Mouse (Mus musculus): ENCODE results near the gene Mark1. TPM values are rescaled to one million over a fixed set of nuclear protein-coding genes. Genes with fewer than 3 reads are reported as not detected.
A peak's percentile ranks its signal among the peaks of the same experiment; 100 is the strongest.

Mark1 gene
- polyA plus RNA-seq, 1 experiment from 2014 or later = 3.0 TPM

DNA sequence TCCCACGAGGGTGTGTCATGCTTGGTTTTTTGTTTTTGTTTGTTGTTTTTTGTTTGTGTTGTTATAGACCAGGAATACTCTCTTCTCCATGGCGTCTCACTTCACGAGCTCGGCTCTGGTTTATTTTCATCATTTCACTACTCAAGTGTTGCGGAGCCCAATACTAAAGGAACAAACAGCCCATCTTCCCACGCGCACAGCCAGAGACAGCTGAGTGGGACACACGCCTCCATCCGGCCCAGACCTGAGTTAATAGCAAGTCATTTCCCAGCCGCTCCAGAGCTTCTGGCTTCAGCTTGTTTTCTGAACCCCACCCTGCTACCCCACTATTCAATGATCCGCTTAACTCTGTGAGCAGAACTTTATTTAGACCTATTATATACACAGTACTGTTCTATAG lies 48.3 kb downstream of the Mark1 start:
- WGBS = 94% methylated on average over 11 of the region's 11 CpGs
- Histone ChIP-seq H3K27me3 (ENCODE audit: low read depth, poor library complexity, severe bottlenecking) (no peaks in the 10 kb centered on the region), H3K4me1 (peaks cover 7% of the 10 kb centered on the region; the same call in 1 of the 2 replicates), H3K36me3 (0 out of 2 replicates have a peak, but pooled peaks cover under 1% of the 10 kb centered on the region), H3K4me3 (no peak overlapping the region), H3K9me3 (replicated peaks) (peaks cover 3% of the 10 kb centered on the region; the same call in 1 of the 2 replicates), H3K27ac (replicated peaks) (no peak overlapping the region)
- DNase-seq (ENCODE audit: low spot score) = no peak

DNA sequence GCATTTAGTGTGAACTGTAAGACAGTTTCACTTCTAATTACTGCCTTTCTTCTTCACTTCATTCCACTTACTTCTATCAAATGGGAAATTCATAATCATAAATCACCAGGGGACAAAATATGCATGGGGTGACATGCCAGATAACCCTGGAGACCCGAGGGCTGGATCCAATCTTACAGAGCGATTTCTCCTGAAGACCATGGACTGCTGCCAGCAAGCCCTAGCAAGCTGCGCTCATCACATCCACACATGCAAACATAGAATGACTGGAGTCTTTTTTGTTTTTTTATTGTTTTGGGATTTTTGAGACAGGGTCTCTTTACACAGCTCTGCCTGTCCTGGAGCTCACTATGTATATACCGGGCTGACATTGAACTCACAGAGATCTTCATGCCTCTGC lies 61.3 kb downstream of the Mark1 start:
- Histone ChIP-seq H3K4me1 (no peaks in the 10 kb centered on the region), H3K27ac (replicated peaks) (no peak overlapping the region), H3K4me3 (no peak overlapping the region), H3K27me3 (ENCODE audit: low read depth, poor library complexity, severe bottlenecking) (no peaks in the 10 kb centered on the region), H3K9me3 (replicated peaks) (no peaks in the 10 kb centered on the region), H3K36me3 (peaks cover 16% of the 10 kb centered on the region)
- DNase-seq (ENCODE audit: low spot score) = no peak
- 96% methylated on average over 4 of the region's 4 CpGs for WGBS

DNA sequence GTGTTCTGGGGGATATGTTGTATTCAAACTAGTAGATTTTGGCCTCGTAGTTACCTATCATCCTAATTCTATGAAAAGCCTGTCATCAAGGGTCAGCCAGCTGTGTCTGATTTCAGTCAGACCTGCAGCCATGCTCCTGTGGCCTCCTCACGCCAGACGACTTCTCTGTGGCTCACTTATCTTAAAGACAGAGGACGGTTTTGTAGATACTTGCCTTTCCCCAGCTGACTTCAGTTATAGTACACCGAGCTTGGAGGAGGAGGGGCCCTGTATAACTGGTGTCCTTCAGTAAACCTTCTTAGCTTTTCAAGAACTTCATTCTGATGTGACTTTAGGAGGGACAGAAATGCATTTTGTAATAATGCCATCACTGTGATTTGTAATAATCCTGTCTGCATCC lies 63.4 kb downstream of the Mark1 start:
- no peak for DNase-seq (ENCODE audit: low spot score)
- no peak overlapping the region for H3K27ac ChIP-seq (replicated peaks)
- WGBS = 87% methylated on average over 5 of the region's 5 CpGs
- no peaks in the 10 kb centered on the region for H3K9me3 ChIP-seq (replicated peaks)
- H3K27me3 ChIP-seq (ENCODE audit: low read depth, poor library complexity, severe bottlenecking) = no peaks in the 10 kb centered on the region
- H3K4me3 ChIP-seq = no peak overlapping the region
- peaks cover 16% of the 10 kb centered on the region for H3K36me3 ChIP-seq
- no peaks in the 10 kb centered on the region for H3K4me1 ChIP-seq

DNA sequence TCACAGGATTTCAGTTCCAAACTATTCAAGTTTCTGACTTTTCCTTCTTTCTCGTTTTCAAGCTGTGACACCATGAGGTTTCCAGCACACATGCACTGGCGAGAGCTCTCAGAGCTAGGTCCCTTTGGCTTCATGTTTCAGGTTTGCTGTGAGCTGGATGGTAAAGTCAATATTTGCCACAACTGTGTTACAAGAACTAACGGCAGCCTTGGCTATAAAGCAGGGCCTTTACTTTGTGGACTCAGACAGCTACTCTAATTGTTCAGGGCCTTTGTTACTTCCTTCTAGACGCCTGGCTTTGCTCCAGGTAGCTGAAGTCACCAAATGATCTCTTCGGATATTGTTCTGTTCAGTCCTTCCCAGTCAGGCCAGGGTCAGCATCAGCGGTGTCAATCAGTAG lies 63.9 kb downstream of the Mark1 start:
- Histone ChIP-seq H3K4me1 (no peaks in the 10 kb centered on the region), H3K27ac (replicated peaks) (no peak overlapping the region), H3K9me3 (replicated peaks) (no peaks in the 10 kb centered on the region), H3K27me3 (ENCODE audit: low read depth, poor library complexity, severe bottlenecking) (no peaks in the 10 kb centered on the region), H3K36me3 (peaks cover 16% of the 10 kb centered on the region), H3K4me3 (no peak overlapping the region)
- DNase-seq (ENCODE audit: low spot score) = no peak
- 85% methylated on average over 6 of the region's 6 CpGs for WGBS

DNA sequence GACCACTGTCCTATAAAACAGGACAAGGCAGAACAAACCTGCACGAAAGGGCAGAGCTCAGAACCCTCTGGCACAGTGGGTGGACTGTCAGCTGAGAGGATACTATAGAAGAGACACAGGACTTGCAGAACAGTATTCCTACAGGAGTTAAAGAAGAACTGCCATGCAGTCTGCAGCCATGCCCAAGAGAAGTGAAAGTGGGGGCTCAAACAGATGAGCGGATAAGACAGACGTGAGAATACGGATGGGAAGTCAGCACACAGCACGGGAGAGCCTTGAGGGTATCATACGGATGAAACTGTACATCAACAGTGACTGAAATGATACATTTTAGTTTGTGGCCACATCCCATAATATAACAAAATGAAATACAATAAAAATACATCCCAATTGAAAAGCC lies 68.3 kb downstream of the Mark1 start:
- WGBS = 93% methylated on average over 6 of the region's 6 CpGs
- Histone ChIP-seq H3K4me1 (no peaks in the 10 kb centered on the region), H3K4me3 (no peak overlapping the region), H3K36me3 (peaks cover 32% of the 10 kb centered on the region), H3K9me3 (replicated peaks) (no peaks in the 10 kb centered on the region), H3K27ac (replicated peaks) (no peak overlapping the region), H3K27me3 (ENCODE audit: low read depth, poor library complexity, severe bottlenecking) (no peaks in the 10 kb centered on the region)
- DNase-seq (ENCODE audit: low spot score) = no peak

DNA sequence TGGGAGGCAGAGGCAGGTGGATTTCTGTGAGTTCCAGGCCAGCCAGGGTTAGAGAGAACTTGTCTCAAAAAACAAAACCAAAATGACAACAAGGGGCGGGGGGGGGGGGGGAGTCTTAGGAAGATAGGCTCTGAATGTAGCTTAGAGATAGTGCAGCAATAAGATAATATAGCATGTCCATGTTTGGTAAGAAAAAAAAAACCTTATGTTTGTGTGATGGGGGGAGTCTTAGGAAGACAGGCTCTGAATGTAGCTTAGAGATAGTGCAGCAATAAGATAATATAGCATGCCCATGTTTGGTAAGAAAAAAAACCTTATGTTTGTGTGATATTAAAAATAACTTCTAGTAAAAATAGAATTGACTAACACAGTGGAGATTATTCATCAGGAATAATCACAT lies 71.0 kb downstream of the Mark1 start:
- DNase-seq (ENCODE audit: low spot score) = no peak
- Histone ChIP-seq H3K36me3 (peaks cover 33% of the 10 kb centered on the region), H3K27ac (replicated peaks) (no peak overlapping the region), H3K4me1 (no peaks in the 10 kb centered on the region), H3K27me3 (ENCODE audit: low read depth, poor library complexity, severe bottlenecking) (no peaks in the 10 kb centered on the region), H3K9me3 (replicated peaks) (no peaks in the 10 kb centered on the region), H3K4me3 (no peak overlapping the region)
- WGBS = 77% methylated on average over 1 of the region's 1 CpGs

DNA sequence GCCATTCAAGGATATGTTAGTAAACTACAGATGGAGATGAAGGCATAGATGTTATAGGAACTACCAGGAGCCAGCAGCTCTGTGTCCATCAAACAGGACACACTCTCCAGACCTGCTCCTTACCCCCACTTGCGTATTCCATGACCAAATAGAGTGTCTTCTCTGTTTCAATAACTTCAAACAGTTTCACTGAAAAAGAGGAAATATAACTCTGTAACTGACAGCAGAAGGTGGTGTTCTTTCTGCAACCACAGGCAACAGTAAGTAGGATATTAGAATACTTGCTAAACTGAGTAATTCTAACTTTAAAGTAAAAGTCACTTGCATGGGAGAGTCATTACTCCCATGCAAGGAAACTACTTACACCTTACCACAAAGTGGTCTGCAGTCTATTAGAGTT lies 71.5 kb downstream of the Mark1 start:
- no peak overlapping the region for H3K27ac ChIP-seq (replicated peaks)
- no peaks in the 10 kb centered on the region for H3K9me3 ChIP-seq (replicated peaks)
- H3K36me3 ChIP-seq = peaks cover 37% of the 10 kb centered on the region
- no peaks in the 10 kb centered on the region for H3K4me1 ChIP-seq
- H3K4me3 ChIP-seq = no peak overlapping the region
- no peak for DNase-seq (ENCODE audit: low spot score)
- H3K27me3 ChIP-seq (ENCODE audit: low read depth, poor library complexity, severe bottlenecking) = no peaks in the 10 kb centered on the region
- WGBS = 94% methylated on average over 1 of the region's 1 CpGs

DNA sequence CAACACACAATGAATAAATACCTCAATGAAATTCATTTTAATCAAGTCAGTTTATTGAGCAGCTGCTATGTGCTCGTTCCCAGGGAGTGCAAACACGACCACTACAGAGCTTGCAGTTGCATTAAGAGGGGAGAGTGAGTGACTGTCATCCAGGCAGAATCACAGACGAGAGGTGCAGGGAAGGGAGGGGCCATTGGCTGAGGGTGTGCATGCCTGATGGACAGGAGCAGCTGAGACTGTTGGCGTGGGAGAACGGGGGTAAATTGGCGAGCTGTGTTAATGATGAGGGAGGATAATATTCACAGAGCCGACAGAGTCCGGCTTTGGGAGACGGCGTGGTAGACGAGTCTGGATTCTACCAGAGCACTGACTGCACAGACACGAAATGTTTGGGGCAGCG lies 76.5 kb downstream of the Mark1 start:
- Histone ChIP-seq H3K27ac (replicated peaks) (no peak overlapping the region), H3K9me3 (replicated peaks) (no peaks in the 10 kb centered on the region), H3K4me3 (no peak overlapping the region), H3K4me1 (0 out of 2 replicates have a peak, but pooled peaks cover 2% of the 10 kb centered on the region), H3K27me3 (ENCODE audit: low read depth, poor library complexity, severe bottlenecking) (no peaks in the 10 kb centered on the region), H3K36me3 (peaks cover 58% of the 10 kb centered on the region)
- 92% methylated on average over 13 of the region's 13 CpGs for WGBS
- no peak for DNase-seq (ENCODE audit: low spot score)

DNA sequence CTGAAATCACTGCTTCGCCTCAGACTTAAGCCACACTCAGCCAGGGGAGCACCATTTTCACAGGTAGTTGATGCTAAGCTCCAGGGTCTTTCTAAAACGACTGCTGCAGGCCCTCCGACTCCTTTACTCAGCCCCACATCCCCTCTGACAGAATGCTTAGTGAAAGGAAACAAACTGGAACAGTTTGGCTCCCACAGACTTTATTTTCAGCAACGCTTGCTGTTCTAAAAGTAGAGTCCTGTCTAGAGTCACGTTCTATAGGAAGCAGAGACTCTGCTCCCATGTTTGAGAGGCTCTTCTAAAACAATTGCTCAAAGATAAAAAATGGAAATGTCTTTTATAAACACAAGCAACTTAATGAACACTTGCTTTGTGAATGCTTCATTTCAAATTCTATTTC lies 79.3 kb downstream of the Mark1 start:
- Histone ChIP-seq H3K27ac (replicated peaks) (no peak overlapping the region), H3K4me3 (no peak overlapping the region), H3K27me3 (ENCODE audit: low read depth, poor library complexity, severe bottlenecking) (no peaks in the 10 kb centered on the region), H3K4me1 (0 out of 2 replicates have a peak, but pooled peaks cover 6% of the 10 kb centered on the region), H3K9me3 (replicated peaks) (no peaks in the 10 kb centered on the region), H3K36me3 (peaks cover 59% of the 10 kb centered on the region)
- WGBS = 86% methylated on average over 5 of the region's 5 CpGs
- no peak for DNase-seq (ENCODE audit: low spot score)

DNA sequence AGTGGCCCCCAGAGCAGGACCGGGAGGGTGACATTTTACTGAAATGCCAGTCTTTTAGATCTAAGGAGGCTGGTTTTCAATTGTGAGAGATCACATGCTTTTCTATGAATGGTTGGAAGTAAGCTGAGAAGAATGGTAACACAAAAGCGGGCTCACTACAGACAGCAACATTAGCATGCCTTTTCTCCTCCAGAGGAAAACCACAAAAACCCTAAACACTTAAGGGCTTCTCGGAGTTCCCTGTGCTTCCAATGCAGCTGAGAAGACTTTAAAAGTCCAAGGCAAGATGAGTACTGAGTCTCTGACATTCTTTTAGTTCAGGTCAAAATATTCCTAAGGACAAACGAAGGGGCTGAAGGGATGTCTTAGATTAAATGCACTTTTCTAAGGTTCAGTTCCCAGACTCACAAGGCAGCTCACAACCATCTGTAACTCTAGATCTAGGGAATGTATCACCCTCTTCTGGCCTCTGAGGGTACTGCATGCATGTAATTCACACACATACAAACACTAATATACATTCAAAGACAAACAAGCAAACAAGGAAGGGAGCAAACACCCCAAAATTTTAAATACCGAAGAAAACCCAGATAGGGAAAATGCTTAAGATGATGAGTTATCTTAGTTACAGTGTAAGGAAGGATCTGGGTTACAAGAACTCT lies 81.0 kb downstream of the Mark1 start:
- peak; percentile 22 for DNase-seq (ENCODE audit: low spot score)
- H3K4me3 ChIP-seq = no peak overlapping the region
- H3K27me3 ChIP-seq (ENCODE audit: low read depth, poor library complexity, severe bottlenecking) = no peaks in the 10 kb centered on the region
- H3K4me1 ChIP-seq = 0 out of 2 replicates have a peak, but pooled peaks cover 6% of the 10 kb centered on the region
- peaks cover 60% of the 10 kb centered on the region for H3K36me3 ChIP-seq
- 80% methylated on average over 5 of the region's 5 CpGs for WGBS
- H3K9me3 ChIP-seq (replicated peaks) = no peaks in the 10 kb centered on the region
- no peak overlapping the region for H3K27ac ChIP-seq (replicated peaks)

DNA sequence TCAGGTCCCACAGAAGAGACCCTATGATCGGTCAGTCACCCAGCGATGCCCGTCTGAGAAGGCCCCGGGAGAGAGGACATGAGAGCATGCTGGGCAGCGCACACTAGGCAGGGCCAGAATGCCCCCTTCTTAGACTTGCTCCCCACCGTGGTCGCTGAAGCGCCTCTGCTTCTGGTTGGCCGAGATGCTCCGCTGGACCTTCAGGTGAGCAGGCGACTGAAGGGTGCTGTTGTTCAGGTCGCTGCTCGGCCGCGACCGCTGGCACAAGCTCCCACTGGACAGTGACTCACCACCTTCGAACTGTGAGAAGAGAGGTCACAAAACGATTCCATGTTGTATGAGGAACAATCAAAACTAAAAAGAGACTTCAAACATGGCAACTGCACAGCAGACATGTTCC lies 87.0 kb downstream of the Mark1 start:
- no peaks in the 10 kb centered on the region for H3K4me1 ChIP-seq
- no peak overlapping the region for H3K27ac ChIP-seq (replicated peaks)
- H3K27me3 ChIP-seq (ENCODE audit: low read depth, poor library complexity, severe bottlenecking) = no peaks in the 10 kb centered on the region
- H3K36me3 ChIP-seq = peaks cover 86% of the 10 kb centered on the region
- 95% methylated on average over 18 of the region's 18 CpGs for WGBS
- no peaks in the 10 kb centered on the region for H3K9me3 ChIP-seq (replicated peaks)
- no peak for DNase-seq (ENCODE audit: low spot score)
- H3K4me3 ChIP-seq = no peak overlapping the region

DNA sequence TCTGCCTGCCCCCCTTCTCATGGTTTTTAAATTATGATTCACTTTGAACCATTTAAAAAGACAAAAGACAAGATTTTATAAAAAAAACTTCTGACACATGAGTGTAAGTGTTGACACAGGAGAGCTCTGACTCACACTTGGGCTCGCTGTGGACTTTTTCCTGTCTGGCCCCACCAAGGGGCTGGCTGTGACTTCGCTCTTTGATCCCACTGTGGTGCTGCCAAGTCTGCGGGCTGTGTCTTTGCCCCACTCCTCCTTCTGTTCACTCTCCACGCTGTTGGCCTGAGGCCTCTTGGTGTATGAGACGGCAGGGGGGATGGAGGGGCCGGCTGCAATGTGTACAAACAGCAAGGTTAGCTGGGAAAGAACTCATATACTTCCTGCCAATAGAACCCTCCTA lies 87.5 kb downstream of the Mark1 start:
- Histone ChIP-seq H3K9me3 (replicated peaks) (no peaks in the 10 kb centered on the region), H3K4me3 (no peak overlapping the region), H3K27ac (replicated peaks) (no peak overlapping the region), H3K36me3 (peaks cover 88% of the 10 kb centered on the region), H3K27me3 (ENCODE audit: low read depth, poor library complexity, severe bottlenecking) (no peaks in the 10 kb centered on the region), H3K4me1 (no peaks in the 10 kb centered on the region)
- no peak for DNase-seq (ENCODE audit: low spot score)
- 80% methylated on average over 6 of the region's 6 CpGs for WGBS

DNA sequence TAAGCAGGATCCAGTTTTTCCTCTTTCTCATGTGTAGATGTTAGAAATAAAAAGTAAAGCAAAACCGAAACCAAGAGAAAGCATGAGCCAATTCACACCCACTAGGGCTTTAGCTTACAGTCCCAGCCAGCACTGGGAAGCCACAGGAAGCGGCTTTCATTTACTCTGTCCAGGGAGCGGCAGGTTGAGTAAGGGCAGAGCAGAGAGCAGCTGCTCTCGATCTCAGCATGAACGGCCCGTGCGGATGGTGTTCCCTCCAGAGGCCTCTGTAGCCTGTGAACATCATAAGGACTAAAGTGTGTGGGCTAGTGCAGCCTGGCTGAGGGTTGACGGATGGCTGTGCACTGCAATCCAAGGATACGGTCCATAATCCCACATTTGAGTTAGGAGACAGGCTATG lies 90.8 kb downstream of the Mark1 start:
- H3K27ac ChIP-seq (replicated peaks) = no peak overlapping the region
- H3K36me3 ChIP-seq = peaks cover 97% of the 10 kb centered on the region
- H3K4me3 ChIP-seq = no peak overlapping the region
- WGBS = 91% methylated on average over 9 of the region's 9 CpGs
- no peaks in the 10 kb centered on the region for H3K9me3 ChIP-seq (replicated peaks)
- no peaks in the 10 kb centered on the region for H3K27me3 ChIP-seq (ENCODE audit: low read depth, poor library complexity, severe bottlenecking)
- no peak for DNase-seq (ENCODE audit: low spot score)
- H3K4me1 ChIP-seq = peaks cover 4% of the 10 kb centered on the region; the same call in 1 of the 2 replicates

Data from midbrain, embryonic 10.5 days (tissue).